Comparison of ENCODE assay signal across 8 mouse cellular contexts in genomic region chr7:127747559-127748234, GRCm38 (mm10). TPM values are rescaled to one million over a fixed set of nuclear protein-coding genes. Genes with fewer than 3 reads are reported as not detected.
A peak's percentile ranks its signal among the peaks of the same experiment; 100 is the strongest.
DNase-seq lines count a peak whose midpoint lies in the region; ATAC-seq lines count a peak whose summit lies in the region.
"Had no signal": no experiment of that assay in that cellular context is flagged by ENCODE, and none has a peak within 500 bp of the region (broad histone marks: within the 10 kb centered on the region; RNA-seq: fewer than 3 reads in every experiment).

No protein-coding gene starts in this region.

- peak overlapping the region; percentile 89 for H3K4me2 ChIP-seq in lung, embryonic 15.5 days
- peak overlapping the region; percentile 89 for H3K4me2 ChIP-seq in forebrain, embryonic 13.5 days
- H3K4me2 ChIP-seq in limb, embryonic 12.5 days = peak overlapping the region; percentile 74
- peak overlapping the region; percentile 80 for H3K4me2 ChIP-seq in stomach, embryonic 16.5 days (ENCODE audit: low read depth, low read length)

- peak overlapping the region; percentile 89 for H3K27ac ChIP-seq in lung, embryonic 15.5 days
- peak overlapping the region; percentile 86 for H3K27ac ChIP-seq in forebrain, embryonic 13.5 days
- peak overlapping the region; percentile 93 for H3K27ac ChIP-seq in limb, embryonic 12.5 days
- peak overlapping the region; percentile 82; the same call in 1 of the 2 replicates for H3K27ac ChIP-seq in stomach, embryonic 16.5 days (ENCODE audit: low read length)

- H3K9ac ChIP-seq in lung, embryonic 15.5 days = peak overlapping the region; percentile 80
- H3K9ac ChIP-seq in forebrain, embryonic 13.5 days = peak overlapping the region; percentile 93
- H3K9ac ChIP-seq in limb, embryonic 12.5 days (replicated peaks) = peak overlapping the region; percentile 92
- peak overlapping the region; percentile 85 for H3K9ac ChIP-seq in stomach, embryonic 16.5 days (ENCODE audit: low read length)

- H3K27me3 ChIP-seq in lung, embryonic 15.5 days = no peaks in the 10 kb centered on the region
- H3K27me3 ChIP-seq in forebrain, embryonic 13.5 days = no peaks in the 10 kb centered on the region
- H3K27me3 ChIP-seq in limb, embryonic 12.5 days = no peaks in the 10 kb centered on the region
- no peaks in the 10 kb centered on the region for H3K27me3 ChIP-seq in stomach, embryonic 16.5 days (ENCODE audit: control insufficient read depth, insufficient read depth, low read length)
- H3K27me3 ChIP-seq: megakaryocyte, embryonic 14.5 days had no signal

- peaks cover 46% of the 10 kb centered on the region for H3K36me3 ChIP-seq in lung, embryonic 15.5 days
- H3K36me3 ChIP-seq in forebrain, embryonic 13.5 days (ENCODE audit: poor library complexity, severe bottlenecking) = peaks cover 47% of the 10 kb centered on the region
- peaks cover 49% of the 10 kb centered on the region for H3K36me3 ChIP-seq in limb, embryonic 12.5 days
- H3K36me3 ChIP-seq in stomach, embryonic 16.5 days (ENCODE audit: control insufficient read depth, insufficient read depth, low read length) = peaks cover 24% of the 10 kb centered on the region

- DNase-seq in lung, postnatal 25 days (ENCODE audit: low spot score) = no peak
- DNase-seq in urinary bladder, postnatal 10 days (ENCODE audit: low spot score) = no peak
- DNase-seq in spleen, postnatal 14 days (ENCODE audit: low spot score in 2 of 2) = no peak

- WGBS in lung, embryonic 15.5 days = 26% methylated on average over 6 of the region's 6 CpGs
- WGBS in forebrain, embryonic 13.5 days = 28% methylated on average over 6 of the region's 6 CpGs
- whole genome bisulfite sequencing in limb, embryonic 12.5 days = 33% methylated on average over 6 of the region's 6 CpGs
- WGBS in stomach, embryonic 16.5 days = 41% methylated on average over 6 of the region's 6 CpGs

- H3K4me3 ChIP-seq in lung, embryonic 15.5 days = peak overlapping the region; percentile 92
- peak overlapping the region; percentile 93 for H3K4me3 ChIP-seq in forebrain, embryonic 13.5 days
- peak overlapping the region; percentile 92 for H3K4me3 ChIP-seq in limb, embryonic 12.5 days (replicated peaks)
- peak overlapping the region; percentile 81 for H3K4me3 ChIP-seq in stomach, embryonic 16.5 days (replicated peaks; ENCODE audit: low read length)

- H3K9me3 ChIP-seq in lung, embryonic 15.5 days = no peaks in the 10 kb centered on the region
- no peaks in the 10 kb centered on the region for H3K9me3 ChIP-seq in forebrain, embryonic 13.5 days (replicated peaks)
- no peaks in the 10 kb centered on the region for H3K9me3 ChIP-seq in limb, embryonic 12.5 days
- no peaks in the 10 kb centered on the region for H3K9me3 ChIP-seq in stomach, embryonic 16.5 days (replicated peaks; ENCODE audit: control insufficient read depth, low read length)
- H3K9me3 ChIP-seq: megakaryocyte, embryonic 14.5 days had no signal

- peaks cover 21% of the 10 kb centered on the region for H3K4me1 ChIP-seq in lung, embryonic 15.5 days
- H3K4me1 ChIP-seq in forebrain, embryonic 13.5 days = peaks cover 20% of the 10 kb centered on the region
- H3K4me1 ChIP-seq in limb, embryonic 12.5 days (replicated peaks) = peaks cover 20% of the 10 kb centered on the region
- peaks cover 12% of the 10 kb centered on the region for H3K4me1 ChIP-seq in stomach, embryonic 16.5 days (ENCODE audit: control insufficient read depth, insufficient read depth, low read length)

- ATAC-seq in lung, embryonic 15.5 days (ENCODE audit: borderline replicate concordance, extremely low read depth, low FRiP score, low TSS enrichment) = no peak
- no peak for ATAC-seq in forebrain, embryonic 13.5 days
- no peak for ATAC-seq in limb, embryonic 12.5 days (ENCODE audit: insufficient number of reproducible peaks, insufficient read depth, low FRiP score, low TSS enrichment, low read depth)
- no peak for ATAC-seq in stomach, embryonic 16.5 days (ENCODE audit: insufficient read depth, low FRiP score)

RNA-seq across cellular contexts. Expression of gene Fbxl19, which starts 3.4 kb away (rescaled TPM):
- polyA plus RNA-seq in lung, embryonic 15.5 days (2015; fragmentation: Nextera tagmentation; extraction: Ambion mirVana) = 4.3 and 5.1 TPM in 2 replicates
- 7.7 and 9.6 TPM in 2 replicates for polyA plus RNA-seq in forebrain, embryonic 13.5 days (2015; fragmentation: Nextera tagmentation; extraction: Ambion mirVana)
- 9.0 and 10.5 TPM in 2 replicates for polyA plus RNA-seq in limb, embryonic 12.5 days (2016; fragmentation: Nextera tagmentation; extraction: Ambion mirVana)
- polyA plus RNA-seq in stomach, embryonic 16.5 days (2015; fragmentation: Nextera tagmentation; extraction: Ambion mirVana) = 2.8 and 3.2 TPM in 2 replicates

RNA-seq across cellular contexts. Expression of gene Ctf2, which starts 15.7 kb away (rescaled TPM):
- polyA plus RNA-seq in lung, embryonic 15.5 days (2015; fragmentation: Nextera tagmentation; extraction: Ambion mirVana) = 0.16 and 0.29 TPM in 2 replicates
- 0.19 and 0.36 TPM in 2 replicates for polyA plus RNA-seq in forebrain, embryonic 13.5 days (2015; fragmentation: Nextera tagmentation; extraction: Ambion mirVana)
- polyA plus RNA-seq in limb, embryonic 12.5 days (2016; fragmentation: Nextera tagmentation; extraction: Ambion mirVana) = 0.36 and 0.60 TPM in 2 replicates
- 0.21 and 0.22 TPM in 2 replicates for polyA plus RNA-seq in stomach, embryonic 16.5 days (2015; fragmentation: Nextera tagmentation; extraction: Ambion mirVana)

RNA-seq across cellular contexts. Expression of gene Orai3, which starts 21.9 kb away (rescaled TPM):
- polyA plus RNA-seq in lung, embryonic 15.5 days (2015; fragmentation: Nextera tagmentation; extraction: Ambion mirVana) = 27.2 and 30.7 TPM in 2 replicates
- polyA plus RNA-seq in forebrain, embryonic 13.5 days (2015; fragmentation: Nextera tagmentation; extraction: Ambion mirVana) = 4.8 and 5.4 TPM in 2 replicates
- 15.2 and 15.4 TPM in 2 replicates for polyA plus RNA-seq in limb, embryonic 12.5 days (2016; fragmentation: Nextera tagmentation; extraction: Ambion mirVana)
- 26.7 and 29.0 TPM in 2 replicates for polyA plus RNA-seq in stomach, embryonic 16.5 days (2015; fragmentation: Nextera tagmentation; extraction: Ambion mirVana)

RNA-seq across cellular contexts. Expression of gene Setd1a, which starts 28.8 kb away (rescaled TPM):
- 23.3 and 24.7 TPM in 2 replicates for polyA plus RNA-seq in lung, embryonic 15.5 days (2015; fragmentation: Nextera tagmentation; extraction: Ambion mirVana)
- 20.0 and 21.5 TPM in 2 replicates for polyA plus RNA-seq in forebrain, embryonic 13.5 days (2015; fragmentation: Nextera tagmentation; extraction: Ambion mirVana)
- polyA plus RNA-seq in limb, embryonic 12.5 days (2016; fragmentation: Nextera tagmentation; extraction: Ambion mirVana) = 24.7 and 25.2 TPM in 2 replicates
- 10.5 and 16.4 TPM in 2 replicates for polyA plus RNA-seq in stomach, embryonic 16.5 days (2015; fragmentation: Nextera tagmentation; extraction: Ambion mirVana)

RNA-seq across cellular contexts. Expression of gene Ctf1, which starts 35.2 kb away (rescaled TPM):
- 12.1 and 12.8 TPM in 2 replicates for polyA plus RNA-seq in lung, embryonic 15.5 days (2015; fragmentation: Nextera tagmentation; extraction: Ambion mirVana)
- 3.8 and 4.4 TPM in 2 replicates for polyA plus RNA-seq in forebrain, embryonic 13.5 days (2015; fragmentation: Nextera tagmentation; extraction: Ambion mirVana)
- polyA plus RNA-seq in limb, embryonic 12.5 days (2016; fragmentation: Nextera tagmentation; extraction: Ambion mirVana) = 29.3 and 30.0 TPM in 2 replicates
- polyA plus RNA-seq in stomach, embryonic 16.5 days (2015; fragmentation: Nextera tagmentation; extraction: Ambion mirVana) = 8.1 and 10.3 TPM in 2 replicates
